Mouse (Mus musculus) adipose tissue, adult 10 weeks (tissue): ENCODE results near the gene Gm14296. TPM values are rescaled to one million over a fixed set of nuclear protein-coding genes. Genes with fewer than 3 reads are reported as not detected.

Experiments used
- polyA plus RNA-seq: library from polyadenylated mRNA; stranded (reverse); fragments of 350-450 nt; fragmentation: Illumina TruSeq; extraction: RNeasy Lipid Tissue Mini Kit (QIAGEN cat#74804); gene quantifications from one replicate; pipeline ENCODE4 v1.2.3, GENCODE M21; 2014; ENCODE audit warnings: low read depth, low replicate concordance

Gm14296 gene
- 10.3 TPM for polyA plus RNA-seq

DNA sequence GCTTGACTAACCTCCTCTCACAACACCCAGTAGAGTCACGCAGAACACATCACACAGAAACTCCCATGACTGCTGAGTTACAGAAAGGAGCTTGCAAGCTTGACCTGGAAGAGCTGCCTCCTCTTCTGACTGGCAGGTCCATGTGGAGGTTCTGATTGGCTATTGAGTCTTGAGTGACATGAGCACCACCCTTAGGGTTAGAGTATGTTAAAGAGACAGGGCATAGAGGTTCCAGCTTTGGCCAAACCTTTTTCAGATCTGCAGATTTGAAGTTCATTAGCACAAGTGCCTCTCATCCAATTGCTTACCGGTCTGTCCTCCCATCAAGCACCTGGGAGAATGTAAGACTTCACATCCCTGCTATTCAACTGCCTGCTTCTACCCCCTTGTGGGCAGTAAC, at the start of gene Gm14296:
TSS of gene Gm14296 (minus strand) at position 101 of the 400 bp plus-strand sequence.

Other genes with a start within 250 kb of the Gm14296 start
- 22.3 TPM for gene Gm14305, start 219.5 kb downstream of the Gm14296 start, polyA plus RNA-seq
- 22.7 TPM for gene Gm14295, start 129.2 kb downstream of the Gm14296 start, polyA plus RNA-seq
- not detected for gene Gm14408, start 96.7 kb downstream of the Gm14296 start, polyA plus RNA-seq
- 5.5 TPM for gene Gm14419, start 73.1 kb upstream of the Gm14296 start, polyA plus RNA-seq
- not detected for gene Gm14401, start 146.5 kb upstream of the Gm14296 start, polyA plus RNA-seq